Mouse (Mus musculus) T-cell, adult 66 days (primary cell): Measurements from ENCODE around the gene Cttnbp2nl. TPM values are rescaled to one million over a fixed set of nuclear protein-coding genes. Genes with fewer than 3 reads are reported as not detected.

Source experiments
- total RNA-seq, 2 experiments: library from RNA; stranded (reverse); gene quantifications; 3 replicates in 1 of 2; 4 replicates in 1 of 2; pipeline ENCODE4 v1.2.4; 2023

Cttnbp2nl gene
- total RNA-seq: under 1 TPM; 0.18 to 0.61 TPM

DNA sequence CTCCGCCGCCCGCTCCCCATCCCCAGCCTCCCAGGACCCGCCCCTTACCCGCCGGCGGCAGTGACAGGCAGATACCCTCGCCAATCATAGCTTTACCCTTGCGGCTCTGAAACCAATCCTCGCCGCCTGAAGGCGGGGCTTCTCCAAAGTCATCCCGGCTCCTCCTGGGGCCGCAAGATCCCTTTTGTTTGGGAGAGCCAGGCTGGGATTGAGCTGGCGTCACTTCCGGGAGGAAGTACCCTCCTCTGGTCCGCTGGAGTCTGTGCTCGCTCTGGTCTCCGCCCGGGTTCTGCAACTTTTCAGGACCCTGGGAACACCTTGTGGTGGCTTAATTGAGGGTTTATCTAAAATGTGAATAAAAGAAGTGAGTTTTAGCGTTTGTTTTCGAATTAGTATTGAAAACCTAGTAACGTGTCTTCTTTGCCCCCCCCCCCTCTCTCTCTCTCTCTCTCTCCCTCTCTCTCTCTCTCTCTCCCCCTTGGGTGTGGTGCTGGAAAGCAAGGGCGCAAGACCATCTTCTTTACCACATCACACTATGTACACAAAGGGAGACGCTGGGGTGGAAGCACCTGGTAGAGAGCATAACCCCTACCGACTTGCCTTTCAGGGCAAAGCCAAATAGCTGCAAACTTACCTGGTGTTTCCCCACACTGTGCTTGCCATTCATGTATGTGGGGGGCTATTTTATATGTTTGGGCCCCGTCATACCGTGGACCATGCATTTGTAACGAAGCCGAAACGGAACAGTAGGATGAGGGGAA lies at the start of gene Cttnbp2nl:
Gene Cttnbp2nl, minus strand, starts transcription at position 210 of the 761 bp plus-strand sequence.

DNA sequence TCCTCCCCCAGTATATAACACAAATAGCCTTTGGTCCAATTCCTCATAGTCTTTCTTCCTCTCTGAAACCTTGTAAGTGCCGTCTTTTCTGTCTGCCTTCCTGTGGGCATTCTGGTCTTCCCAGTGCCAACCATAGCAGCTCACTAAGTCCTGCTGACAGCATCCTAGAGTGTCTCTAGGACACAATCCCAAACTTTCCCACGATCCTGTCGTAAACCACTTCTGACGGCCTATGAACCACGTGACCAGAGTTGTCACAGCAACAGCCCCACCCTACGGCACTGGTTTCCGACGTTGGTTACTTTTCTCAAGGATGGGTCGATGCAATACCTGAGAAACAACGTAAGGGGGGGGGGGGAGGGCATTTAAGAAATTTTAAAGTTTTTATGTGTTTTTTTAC lies 13.6 kb upstream of the Cttnbp2nl start, which contains the start of gene 4930564D02Rik:
Gene 4930564D02Rik, plus strand, starts transcription at position 301 of the 400 bp plus-strand sequence.

DNA sequence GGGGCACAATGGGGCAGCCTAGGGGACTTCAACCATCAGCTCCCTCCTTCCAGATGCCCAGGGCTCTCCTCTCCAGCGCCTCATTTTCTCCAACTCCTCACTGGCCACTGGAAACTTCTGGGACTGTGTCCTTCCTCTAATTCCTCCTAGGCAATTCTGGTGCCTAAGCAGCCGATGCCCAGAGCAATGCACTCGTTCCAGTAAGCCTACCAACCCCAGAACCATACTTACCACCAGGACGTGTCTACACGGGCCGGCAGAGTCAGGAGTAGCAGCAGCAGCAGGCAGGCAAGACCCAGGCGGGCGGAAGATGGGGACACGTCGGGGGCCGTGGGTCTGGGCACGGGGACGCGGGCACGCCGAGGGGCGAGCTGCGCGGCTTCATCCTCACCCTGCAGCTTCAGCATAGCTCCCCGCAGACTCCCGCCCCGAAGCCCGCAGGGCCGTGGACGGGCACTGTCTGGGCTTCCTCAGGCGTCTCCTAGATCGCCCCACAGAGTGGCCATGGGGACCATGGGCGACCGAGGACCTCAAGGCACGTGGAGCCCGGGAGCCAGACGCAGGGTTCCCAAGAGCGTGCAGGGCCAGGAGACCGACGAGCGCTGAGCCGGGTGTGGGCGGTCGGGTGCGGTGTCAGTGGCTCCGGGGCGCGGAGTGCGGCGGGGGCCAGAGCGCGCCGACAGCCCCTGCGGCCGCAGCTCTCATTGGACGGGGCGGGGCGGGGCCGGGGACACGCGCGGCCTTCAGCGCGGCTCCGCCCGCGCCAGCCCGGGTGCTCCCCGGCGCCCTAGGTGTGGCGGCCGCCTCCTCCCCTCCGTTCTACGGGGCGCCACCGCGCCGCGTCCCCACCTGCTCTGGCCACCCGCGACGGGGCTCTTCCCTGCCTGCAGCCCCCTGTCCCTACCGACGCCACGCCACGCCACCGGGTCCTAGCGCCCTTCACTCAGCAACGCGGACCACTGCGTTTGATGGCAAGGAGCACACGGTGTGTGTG lies 91.6 kb downstream of the Cttnbp2nl start, which contains the start of gene Wnt2b:
Gene Wnt2b, minus strand, starts transcription at position 856 of the 994 bp plus-strand sequence.

Other genes starting within 250 kb of the Cttnbp2nl start
- 10 to 100 TPM; 49.2 to 59.1 TPM for gene Mov10, start 234.6 kb downstream of the Cttnbp2nl start, total RNA-seq
- 10 to 100 TPM; 36.3 to 39.0 TPM for gene St7l, start 189.1 kb downstream of the Cttnbp2nl start, total RNA-seq
- 100 to 1,000 TPM; 158 to 173 TPM for gene Capza1, start 188.6 kb downstream of the Cttnbp2nl start, total RNA-seq
- under 1 TPM in 1 of 2 experiments, not detected in 1; 0.44 TPM for gene Wnt2b, start 91.2 kb downstream of the Cttnbp2nl start, total RNA-seq
- gene 4930564D02Rik, start 13.7 kb upstream of the Cttnbp2nl start, total RNA-seq: not detected